Mouse (Mus musculus) lung, adult 2 months (tissue): ENCODE results near the gene Amdhd1.

Experiments used
- CTCF ChIP-seq: fragments of 200-500 bp; IDR thresholded peaks from 2 replicates; pipeline ENCODE4 v1.5.1; 2011; ENCODE audit warnings: mild to moderate bottlenecking, low read length, control low read depth; ENCODE audit not compliant: insufficient read depth
- POLR2A ChIP-seq: fragments of 200-500 bp; IDR thresholded peaks from 2 replicates; pipeline ENCODE4 v1.6.1; 2011; ENCODE audit warnings: low read depth, mild to moderate bottlenecking, control low read depth, low read length, borderline replicate concordance; ENCODE audit errors: extremely low read depth

- TF ChIP-seq CTCF, result no peak
- TF ChIP-seq POLR2A, result no peak
Observed at GRCm38 (mm10) chr10:93543176-93543575, 3.3 kb upstream of the Amdhd1 start.
